Mouse (Mus musculus) intestine, postnatal 0 days (tissue): ENCODE data around the gene Gm20708. TPM values are rescaled to one million over a fixed set of nuclear protein-coding genes. Genes with fewer than 3 reads are reported as not detected.

Experiments used
- ATAC-seq: fragments of 200-750 bp; cut with Nextera tagmentation; 2 replicates; pipeline ENCODE4 v1.8.0; 2017; ENCODE audit warnings: mild to moderate bottlenecking, moderate TSS enrichment, moderate library complexity
- H3K27ac ChIP-seq: fragments of 300-500 bp; sonication (generic); 2 replicates; pipeline ENCODE4 v1.5.1; 2014; ENCODE audit warnings: mild to moderate bottlenecking, low read depth, low read length, moderate library complexity
- H3K27me3 ChIP-seq: fragments of 300-500 bp; sonication (generic); replicated peaks from 2 replicates; pipeline ENCODE4 v1.6.1; 2014; ENCODE audit warnings: low read length, mixed read lengths; ENCODE audit not compliant: control insufficient read depth, insufficient read depth
- H3K36me3 ChIP-seq: fragments of 300-500 bp; sonication (generic); 2 replicates; pipeline ENCODE4 v1.6.1; 2014; ENCODE audit warnings: mild to moderate bottlenecking, moderate library complexity; ENCODE audit not compliant: control insufficient read depth, insufficient read depth
- H3K4me1 ChIP-seq: fragments of 300-500 bp; sonication (generic); replicated peaks from 2 replicates; pipeline ENCODE4 v1.6.1; 2014; ENCODE audit warnings: antibody characterized with exemption, low read length, mixed read lengths; ENCODE audit not compliant: control insufficient read depth, insufficient read depth
- H3K4me2 ChIP-seq: fragments of 300-500 bp; sonication (generic); replicated peaks from 2 replicates; pipeline ENCODE4 v1.6.1; 2014; ENCODE audit warnings: low read depth, mild to moderate bottlenecking, moderate library complexity
- H3K4me3 ChIP-seq: fragments of 300-500 bp; sonication (generic); 2 replicates; pipeline ENCODE4 v1.5.1; 2014; ENCODE audit warnings: low read depth, low read length
- H3K9ac ChIP-seq: fragments of 300-500 bp; sonication (generic); 2 replicates; pipeline ENCODE4 v1.6.1; 2014; ENCODE audit warnings: mild to moderate bottlenecking, low read depth, low read length
- H3K9me3 ChIP-seq: fragments of 300-500 bp; sonication (generic); 2 replicates; pipeline ENCODE4 v1.6.1; 2016; ENCODE audit warnings: mixed run types; ENCODE audit not compliant: control insufficient read depth
- CTCF ChIP-seq: sonication (generic); IDR thresholded peaks from 2 replicates; pipeline ENCODE4 v1.5.1; 2016; ENCODE audit warnings: low read depth, mild to moderate bottlenecking, control low read depth, antibody characterized with exemption, moderate library complexity
- WGBS: fragments of 180-500 bp; shearing (Covaris S2); extraction: QIAGEN DNeasy Blood & Tissue Kit; methylation state at CpG from one replicate; pipeline ENCODE4 v1.1.7; 2014; 5-methylcytosine and 5-hydroxymethylcytosine counted together
- polyA plus RNA-seq: library from polyadenylated mRNA; unstranded; fragments of >200 nt; fragmentation: Nextera tagmentation; extraction: Ambion mirVana; gene quantifications from 2 replicates; pipeline ENCODE4 v1.2.1, GENCODE M21; 2015

Gm20708 gene
- polyA plus RNA-seq, 1 experiment from 2014 or later: 0.29 TPM

- Histone ChIP-seq H3K9ac (no peak overlapping the region), H3K4me2 (no peak overlapping the region), H3K4me3 (no peak overlapping the region), H3K36me3 (peaks cover 49% of the 10 kb centered on the region; the same call in 1 of the 2 replicates), H3K4me1 (0 out of 2 replicates have a peak, but pooled peaks cover 4% of the 10 kb centered on the region), H3K27me3 (no peaks in the 10 kb centered on the region), H3K9me3 (no peaks in the 10 kb centered on the region), H3K27ac (no peak overlapping the region)
- ATAC-seq: no peak
- TF ChIP-seq CTCF: no peak
- 91% methylated on average over 13 of the region's 13 CpGs for WGBS
Measured at GRCm38 (mm10) chr11:117775540-117775939, 33.9 kb upstream of the Gm20708 start.

- no peaks in the 10 kb centered on the region for H3K27me3 ChIP-seq
- H3K4me2 ChIP-seq: no peak overlapping the region
- H3K9me3 ChIP-seq: no peaks in the 10 kb centered on the region
- no peak overlapping the region for H3K4me3 ChIP-seq
- TF ChIP-seq CTCF: no peak
- no peak overlapping the region for H3K9ac ChIP-seq
- no peak overlapping the region for H3K27ac ChIP-seq
- no peak for ATAC-seq
- WGBS: 89% methylated on average over 14 of the region's 14 CpGs
- 0 out of 2 replicates have a peak, but pooled peaks cover 4% of the 10 kb centered on the region for H3K4me1 ChIP-seq
- H3K36me3 ChIP-seq: peaks cover 45% of the 10 kb centered on the region; the same call in 1 of the 2 replicates
Measured at GRCm38 (mm10) chr11:117776085-117776792, 33.2 kb upstream of the Gm20708 start.

DNA sequence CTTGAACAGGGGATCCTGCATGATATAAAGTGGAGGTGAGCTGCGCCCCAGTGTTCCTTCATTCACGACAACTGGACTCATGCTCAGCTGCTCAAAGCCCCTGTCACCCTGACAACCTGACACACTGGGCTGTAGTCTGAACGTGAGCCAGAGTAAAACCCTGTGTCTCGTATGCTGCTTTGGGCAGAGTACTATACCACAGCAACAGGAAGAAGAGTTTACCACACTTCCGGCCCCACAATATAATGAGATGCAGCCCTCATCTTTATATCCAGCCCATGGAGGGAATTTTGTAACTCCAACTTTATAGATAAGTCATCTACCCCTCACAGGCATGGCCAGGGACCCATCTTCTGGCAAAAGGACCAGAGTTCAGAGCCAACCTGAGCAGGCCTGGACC, 32.4 kb upstream of the Gm20708 start:
- Histone ChIP-seq H3K4me1 (peaks cover 10% of the 10 kb centered on the region; the same call in 1 of the 2 replicates), H3K4me2 (no peak overlapping the region), H3K9ac (no peak overlapping the region), H3K4me3 (no peak overlapping the region), H3K9me3 (no peaks in the 10 kb centered on the region), H3K27ac (no peak overlapping the region), H3K27me3 (no peaks in the 10 kb centered on the region), H3K36me3 (peaks cover 39% of the 10 kb centered on the region; the same call in 1 of the 2 replicates)
- no peak for ATAC-seq
- no peak for TF ChIP-seq CTCF
- 88% methylated on average over 5 of the region's 5 CpGs for WGBS

- Histone ChIP-seq H3K4me1 (peaks cover 16% of the 10 kb centered on the region; the same call in 1 of the 2 replicates), H3K9ac (no peak overlapping the region), H3K27ac (no peak overlapping the region), H3K36me3 (peaks cover 34% of the 10 kb centered on the region; the same call in 1 of the 2 replicates), H3K4me3 (no peak overlapping the region), H3K9me3 (no peaks in the 10 kb centered on the region), H3K4me2 (peak overlapping the region; percentile 95; the same call in 1 of the 2 replicates), H3K27me3 (no peaks in the 10 kb centered on the region)
- WGBS: 89% methylated on average over 11 of the region's 11 CpGs
- no peak for ATAC-seq
- no peak for TF ChIP-seq CTCF
Measured at GRCm38 (mm10) chr11:117778031-117778430, 31.4 kb upstream of the Gm20708 start.

- WGBS: 46% methylated on average over 12 of the region's 12 CpGs
- no peak for ATAC-seq
Measured at GRCm38 (mm10) chr11:117778851-117779433, 30.5 kb upstream of the Gm20708 start.

DNA sequence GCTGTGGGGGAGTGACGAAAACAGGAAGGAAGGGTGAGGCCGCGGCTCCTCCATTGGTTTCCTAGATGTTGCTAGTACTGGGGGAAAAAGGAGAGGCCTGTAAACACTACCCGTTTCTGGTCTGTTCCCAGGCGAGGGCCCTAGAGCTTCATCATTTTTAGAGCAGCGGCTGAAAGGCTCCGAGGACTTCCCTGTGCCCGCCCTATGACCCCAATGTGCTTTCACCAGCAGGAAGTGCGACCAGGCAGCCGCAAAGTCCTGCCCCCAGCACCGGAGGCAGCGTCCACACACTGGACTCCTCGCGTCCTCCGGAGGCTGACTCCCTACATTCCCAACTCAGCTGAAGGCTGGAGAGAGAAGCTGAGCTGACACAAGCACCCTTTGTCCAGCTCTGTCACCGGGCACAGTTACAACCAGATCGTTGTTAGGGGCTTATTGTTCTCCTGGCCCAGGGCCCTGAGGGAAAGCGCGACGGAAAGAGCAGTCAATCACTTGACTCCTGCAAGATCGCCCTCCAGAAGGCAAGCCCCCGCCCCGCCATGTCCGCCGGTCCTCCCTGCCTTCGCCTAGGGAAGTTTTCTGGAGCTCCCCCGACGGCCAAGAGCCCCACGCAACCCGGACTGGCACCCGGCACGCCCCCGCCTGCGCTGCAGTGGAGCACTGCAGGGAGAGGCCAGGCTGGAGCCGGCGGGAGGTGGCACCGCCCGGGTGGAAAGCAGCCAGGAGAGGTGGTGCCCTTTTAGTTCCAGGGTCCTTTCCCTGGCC, 29.9 kb upstream of the Gm20708 start:
- no peaks in the 10 kb centered on the region for H3K27me3 ChIP-seq
- ATAC-seq: peak; percentile 42
- H3K4me3 ChIP-seq: peak overlapping the region; percentile 55
- peaks cover 17% of the 10 kb centered on the region; the same call in 1 of the 2 replicates for H3K4me1 ChIP-seq
- H3K9ac ChIP-seq: peak overlapping the region; percentile 71
- peak overlapping the region; percentile 94 for H3K27ac ChIP-seq
- peak overlapping the region; percentile 95 for H3K4me2 ChIP-seq
- H3K9me3 ChIP-seq: no peaks in the 10 kb centered on the region
- peaks cover 30% of the 10 kb centered on the region; the same call in 1 of the 2 replicates for H3K36me3 ChIP-seq
- peak; percentile 12; the same call in 1 of the 2 replicates for TF ChIP-seq CTCF
- 4% methylated on average over 38 of the region's 38 CpGs for WGBS

More at GRCm38 (mm10) chr11:117778851-117779433, 30.5 kb upstream of the Gm20708 start:
- peak overlapping the region; percentile 71 for H3K9ac ChIP-seq
- H3K9me3 ChIP-seq: no peaks in the 10 kb centered on the region
- H3K4me1 ChIP-seq: peaks cover 17% of the 10 kb centered on the region; the same call in 1 of the 2 replicates
- no peak for TF ChIP-seq CTCF
- H3K27me3 ChIP-seq: no peaks in the 10 kb centered on the region
- peaks cover 32% of the 10 kb centered on the region; the same call in 1 of the 2 replicates for H3K36me3 ChIP-seq
- H3K4me2 ChIP-seq: peak overlapping the region; percentile 95
- H3K27ac ChIP-seq: peak overlapping the region; percentile 94
- peak overlapping the region; percentile 55 for H3K4me3 ChIP-seq
